Mouse (Mus musculus): Measurements from ENCODE around the gene Olfr1335. TPM values are rescaled to one million over a fixed set of nuclear protein-coding genes. Genes with fewer than 3 reads are reported as not detected.
"Not testable (repeated sequence)": the region's sequence is repeated elsewhere in the genome, so short reads cannot be mapped to it uniquely, and the experiment has no call there.

The Olfr1335 gene
- polyA plus RNA-seq (2014; fragmentation: Nextera tagmentation; extraction: Ambion mirVana), result not detected in 2 replicates

DNA sequence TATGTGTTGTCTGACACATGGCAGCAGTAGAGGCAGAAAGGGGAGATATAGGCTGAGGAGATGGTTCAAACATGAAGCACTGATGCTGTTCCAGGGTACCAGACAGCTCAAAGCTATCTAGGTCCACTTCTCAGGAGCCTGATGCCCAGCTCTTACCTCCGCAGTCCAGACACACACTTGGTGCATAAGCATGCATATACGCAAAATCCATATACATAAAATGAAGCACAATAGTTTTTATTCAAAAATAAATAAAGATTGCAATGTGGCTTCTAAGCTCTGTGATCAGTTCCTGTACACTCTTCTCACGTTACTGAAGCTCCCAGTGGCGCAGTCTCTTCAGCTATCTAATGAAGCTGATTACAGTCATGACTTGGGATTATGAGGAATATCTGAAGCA is at the start of gene Olfr1335:
TSS of gene Olfr1335 (minus strand) at position 101 of the 400 bp plus-strand sequence.
- 84% methylated on average over 4 of the region's 4 CpGs for WGBS
- H3K4me1 ChIP-seq (ENCODE audit: insufficient read depth), result no peaks in the 10 kb centered on the region
- H3K4me2 ChIP-seq, result no peak within 1 kb of the TSS
- no peaks in the 10 kb centered on the region for H3K9me3 ChIP-seq (ENCODE audit: low read depth, low read length)
- no peak within 1 kb of the TSS for H3K4me3 ChIP-seq (ENCODE audit: low read depth, low read length)
- no peaks in the 10 kb centered on the region for H3K27me3 ChIP-seq (ENCODE audit: insufficient read depth, low read length)
- TF ChIP-seq CTCF (IDR thresholded peaks at IDR 0.05; ENCODE audit: low read depth), result no peak
- no peak for DNase-seq
- no peak within 1 kb of the TSS for H3K9ac ChIP-seq
- no peak for ATAC-seq (ENCODE audit: insufficient read depth)
- no peak within 1 kb of the TSS for H3K27ac ChIP-seq (ENCODE audit: low read depth)
- no peaks in the 10 kb centered on the region for H3K36me3 ChIP-seq (ENCODE audit: insufficient read depth)

DNA sequence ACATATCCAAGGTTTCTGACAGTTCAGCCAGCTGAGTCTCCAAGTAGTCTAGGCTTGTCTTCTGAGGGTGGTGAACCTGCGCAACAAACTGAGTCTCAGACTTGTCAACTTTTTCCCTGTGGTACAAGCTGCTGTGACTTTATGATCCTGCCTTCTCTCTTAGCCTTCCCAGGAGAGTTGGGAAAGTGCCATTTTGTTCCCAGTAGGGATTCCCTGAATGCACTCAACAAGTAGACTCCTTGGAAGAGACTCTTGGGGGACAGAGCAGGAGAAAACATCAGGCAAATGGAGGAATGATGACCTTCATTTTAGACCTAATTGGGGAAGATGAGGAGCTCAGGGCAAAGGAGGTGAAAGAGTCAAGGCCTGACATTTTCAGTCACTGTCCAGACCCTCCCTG is 26.4 kb upstream of the Olfr1335 start, which contains the start of gene Olfr1333:
TSS of gene Olfr1333 (minus strand) at position 101 of the 400 bp plus-strand sequence.
- no peak for ATAC-seq (ENCODE audit: insufficient read depth)

DNA sequence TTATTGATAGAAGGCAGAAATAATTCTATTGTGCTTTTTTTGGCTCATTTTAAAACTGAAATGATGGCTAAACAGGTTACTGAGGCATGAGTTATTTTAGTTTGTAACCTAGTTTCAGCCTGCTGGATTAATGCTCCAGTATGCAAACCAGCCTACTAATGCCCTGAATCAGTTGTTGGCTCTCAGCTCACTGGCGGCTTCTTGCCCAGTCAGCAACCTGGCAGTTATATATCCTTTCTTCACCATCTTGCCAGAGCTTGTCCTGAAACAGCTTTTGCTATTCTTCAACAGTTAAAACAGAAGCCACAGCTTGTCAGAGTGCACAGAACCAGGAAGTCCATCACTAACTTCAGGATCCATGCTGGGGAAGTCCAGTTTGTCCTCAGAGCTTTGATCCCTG is 9.2 kb upstream of the Olfr1335 start:
- DNase-seq (no peak), ATAC-seq (ENCODE audit: insufficient read depth) (no peak)
- Histone ChIP-seq H3K27me3 (ENCODE audit: insufficient read depth, low read length) (no peaks in the 10 kb centered on the region), H3K27ac (ENCODE audit: low read depth) (no peak overlapping the region), H3K36me3 (ENCODE audit: insufficient read depth) (no peaks in the 10 kb centered on the region), H3K4me2 (no peak overlapping the region), H3K4me3 (ENCODE audit: low read depth, low read length) (no peak overlapping the region), H3K9me3 (ENCODE audit: low read depth, low read length) (no peaks in the 10 kb centered on the region), H3K9ac (no peak overlapping the region), H3K4me1 (ENCODE audit: insufficient read depth) (no peaks in the 10 kb centered on the region)
- WGBS, result 79% methylated on average over 1 of the region's 1 CpGs
- no peak for TF ChIP-seq CTCF (IDR thresholded peaks at IDR 0.05; ENCODE audit: low read depth)

More for the DNA sequence above, 26.4 kb upstream of the Olfr1335 start, which contains the start of gene Olfr1333:
- Histone ChIP-seq H3K9me3 (ENCODE audit: low read depth, low read length) (no peaks in the 10 kb centered on the region), H3K27me3 (ENCODE audit: insufficient read depth, low read length) (no peaks in the 10 kb centered on the region), H3K27ac (ENCODE audit: low read depth) (no peak within 1 kb of the TSS), H3K36me3 (ENCODE audit: insufficient read depth) (no peaks in the 10 kb centered on the region), H3K4me2 (no peak within 1 kb of the TSS), H3K4me3 (ENCODE audit: low read depth, low read length) (no peak within 1 kb of the TSS), H3K4me1 (ENCODE audit: insufficient read depth) (no peaks in the 10 kb centered on the region), H3K9ac (no peak within 1 kb of the TSS)
- 95% methylated on average over 1 of the region's 1 CpGs for WGBS
- no peak for DNase-seq
- TF ChIP-seq CTCF (IDR thresholded peaks at IDR 0.05; ENCODE audit: low read depth), result no peak

DNA sequence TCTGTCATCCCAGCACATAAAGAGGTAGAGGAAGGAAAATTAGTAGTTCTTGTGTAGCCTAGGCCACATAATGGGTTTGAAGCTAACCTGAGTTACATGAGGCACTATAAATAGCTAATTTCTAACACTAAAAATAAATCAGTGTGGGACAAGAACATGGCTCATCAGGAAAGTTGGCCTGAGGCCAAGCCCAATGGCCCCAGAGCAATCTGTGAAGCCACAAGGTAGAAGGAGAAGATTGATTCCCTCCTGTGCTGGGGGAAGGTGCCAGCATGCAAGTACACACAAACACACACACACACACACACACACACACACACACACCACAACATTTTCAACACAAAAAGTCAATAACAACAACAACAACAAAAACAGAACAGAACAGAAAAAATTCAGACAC is 16.9 kb downstream of the Olfr1335 start:
- H3K27me3 ChIP-seq (ENCODE audit: insufficient read depth, low read length); H3K4me1 ChIP-seq (ENCODE audit: insufficient read depth); ATAC-seq (ENCODE audit: insufficient read depth); H3K4me2 ChIP-seq; H3K36me3 ChIP-seq (ENCODE audit: insufficient read depth); H3K27ac ChIP-seq (ENCODE audit: low read depth); H3K9ac ChIP-seq; H3K4me3 ChIP-seq (ENCODE audit: low read depth, low read length); H3K9me3 ChIP-seq (ENCODE audit: low read depth, low read length); DNase-seq: not testable (repeated sequence)

DNA sequence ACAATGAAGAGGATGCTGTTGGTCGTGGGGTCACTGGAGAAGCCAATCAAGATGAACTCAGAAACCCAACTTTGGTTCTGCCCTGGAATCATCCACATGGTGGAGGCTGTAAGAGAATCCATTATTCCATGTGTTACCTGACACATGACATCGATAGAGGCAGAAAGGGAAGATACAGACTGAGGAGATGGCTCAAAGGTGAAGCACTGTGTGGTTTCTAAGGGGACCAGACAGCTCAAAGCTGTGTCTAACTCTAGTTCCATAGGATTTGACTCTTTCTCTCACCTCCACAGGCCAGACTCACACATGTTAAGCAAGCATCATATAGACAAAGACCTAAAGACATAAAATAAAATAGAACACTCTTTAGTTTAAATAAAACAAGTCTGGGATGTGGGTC is 27.3 kb downstream of the Olfr1335 start, which contains the start of gene Olfr1337:
TSS of gene Olfr1337 (minus strand) at position 101 of the 400 bp plus-strand sequence.
- no peaks in the 10 kb centered on the region for H3K36me3 ChIP-seq (ENCODE audit: insufficient read depth)
- H3K9me3 ChIP-seq (ENCODE audit: low read depth, low read length), result no peaks in the 10 kb centered on the region
- no peaks in the 10 kb centered on the region for H3K27me3 ChIP-seq (ENCODE audit: insufficient read depth, low read length)
- no peak within 1 kb of the TSS for H3K27ac ChIP-seq (ENCODE audit: low read depth)
- 64% methylated on average over 2 of the region's 2 CpGs for WGBS
- ATAC-seq (ENCODE audit: insufficient read depth), result no peak
- TF ChIP-seq CTCF (IDR thresholded peaks at IDR 0.05; ENCODE audit: low read depth), result no peak
- no peaks in the 10 kb centered on the region for H3K4me1 ChIP-seq (ENCODE audit: insufficient read depth)
- no peak within 1 kb of the TSS for H3K9ac ChIP-seq
- no peak for DNase-seq
- H3K4me3 ChIP-seq (ENCODE audit: low read depth, low read length), result no peak within 1 kb of the TSS
- no peak within 1 kb of the TSS for H3K4me2 ChIP-seq

Other genes starting within 250 kb of the Olfr1335 start
- 0.12 and 0.22 TPM in 2 replicates for gene Cfap57, start 189.2 kb downstream of the Olfr1335 start, polyA plus RNA-seq (2014; fragmentation: Nextera tagmentation; extraction: Ambion mirVana)
- 161 and 166 TPM in 2 replicates for gene Ebna1bp2, start 189.1 kb downstream of the Olfr1335 start, polyA plus RNA-seq (2014; fragmentation: Nextera tagmentation; extraction: Ambion mirVana)
- gene Olfr62, start 151.0 kb downstream of the Olfr1335 start, polyA plus RNA-seq (2014; fragmentation: Nextera tagmentation; extraction: Ambion mirVana), result not detected in 2 replicates
- 0.74 and 0.99 TPM in 2 replicates for gene Olfr1342, start 117.2 kb downstream of the Olfr1335 start, polyA plus RNA-seq (2014; fragmentation: Nextera tagmentation; extraction: Ambion mirVana)
- gene Olfr1341, start 106.4 kb downstream of the Olfr1335 start, polyA plus RNA-seq (2014; fragmentation: Nextera tagmentation; extraction: Ambion mirVana), result not detected in 2 replicates
- not detected in 2 replicates for gene Olfr1340, start 89.8 kb downstream of the Olfr1335 start, polyA plus RNA-seq (2014; fragmentation: Nextera tagmentation; extraction: Ambion mirVana)
- not detected in 2 replicates for gene Olfr1339, start 77.8 kb downstream of the Olfr1335 start, polyA plus RNA-seq (2014; fragmentation: Nextera tagmentation; extraction: Ambion mirVana)
- gene Olfr1338, start 51.2 kb downstream of the Olfr1335 start, polyA plus RNA-seq (2014; fragmentation: Nextera tagmentation; extraction: Ambion mirVana), result not detected in 2 replicates
- not detected in 2 replicates for gene Olfr1337, start 27.4 kb downstream of the Olfr1335 start, polyA plus RNA-seq (2014; fragmentation: Nextera tagmentation; extraction: Ambion mirVana)
- gene Olfr1333, start 26.3 kb upstream of the Olfr1335 start, polyA plus RNA-seq (2014; fragmentation: Nextera tagmentation; extraction: Ambion mirVana), result not detected in 2 replicates
- not detected in 2 replicates for gene Olfr1331, start 54.7 kb upstream of the Olfr1335 start, polyA plus RNA-seq (2014; fragmentation: Nextera tagmentation; extraction: Ambion mirVana)
- not detected in 2 replicates for gene Olfr1330, start 78.7 kb upstream of the Olfr1335 start, polyA plus RNA-seq (2014; fragmentation: Nextera tagmentation; extraction: Ambion mirVana)
- gene Olfr1329, start 107.5 kb upstream of the Olfr1335 start, polyA plus RNA-seq (2014; fragmentation: Nextera tagmentation; extraction: Ambion mirVana), result not detected in 2 replicates
- gene Olfr1328, start 128.7 kb upstream of the Olfr1335 start, polyA plus RNA-seq (2014; fragmentation: Nextera tagmentation; extraction: Ambion mirVana), result not detected in 2 replicates
- not detected in 2 replicates for gene Lao1, start 151.6 kb upstream of the Olfr1335 start, polyA plus RNA-seq (2014; fragmentation: Nextera tagmentation; extraction: Ambion mirVana)

All from lung, embryonic 14.5 days (tissue).